Mouse (Mus musculus) ovary, postnatal 36 days (tissue): ENCODE results near the gene Nucks1.

Experiments used
- DNase-seq: peaks from one replicate; pipeline ENCODE4 v3.0.0; 2022; ENCODE audit warnings: low spot score, mixed read lengths

Gene Nucks1

GRCm38 (mm10) chr1:131965818-131966217 lies 55.5 kb downstream of the Nucks1 start:
- DNase-seq: no peak

DNA sequence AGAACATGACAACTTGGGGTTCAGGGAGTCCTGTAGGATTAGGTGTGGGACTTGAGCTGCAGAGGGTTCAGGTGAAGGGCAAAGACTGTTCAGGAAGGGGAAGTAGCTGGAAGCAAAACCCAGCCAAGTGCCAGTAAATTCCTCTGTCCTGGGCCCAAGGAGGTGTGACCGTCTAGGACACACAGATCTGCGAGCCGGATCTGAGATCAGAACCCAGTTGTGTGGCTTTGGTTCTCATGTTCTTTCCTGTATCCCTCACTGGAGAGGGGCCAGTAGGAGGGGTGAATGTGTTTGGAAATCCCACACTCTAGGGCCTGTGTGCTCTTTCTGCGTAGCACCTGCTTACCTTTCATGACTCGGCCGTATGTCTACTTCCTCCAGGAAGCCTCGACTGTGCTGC lies 57.0 kb downstream of the Nucks1 start:
- DNase-seq: no peak

GRCm38 (mm10) chr1:131968556-131968955 lies 58.2 kb downstream of the Nucks1 start:
- no peak for DNase-seq

DNA sequence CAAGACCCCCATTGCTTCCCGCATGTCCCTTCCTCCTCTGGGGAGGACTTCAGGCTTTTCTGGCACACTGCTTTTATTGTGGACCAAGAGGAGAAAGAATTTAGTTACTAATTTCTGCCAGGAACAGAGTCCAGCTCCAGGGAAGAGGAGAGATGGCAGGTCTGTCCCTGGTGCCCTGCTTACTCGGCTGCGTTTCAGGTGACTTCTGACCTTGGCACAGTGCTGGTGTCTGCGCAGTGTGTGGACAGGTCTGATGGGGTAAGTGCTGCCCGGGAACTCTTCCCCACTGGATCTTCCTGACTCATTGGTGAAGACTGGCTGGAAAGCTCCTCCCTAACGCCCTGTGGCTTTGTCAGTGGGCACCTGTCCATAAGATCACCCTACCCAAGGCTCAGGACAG lies 58.6 kb downstream of the Nucks1 start:
- no peak for DNase-seq

GRCm38 (mm10) chr1:131969825-131970224 lies 59.5 kb downstream of the Nucks1 start:
- no peak for DNase-seq

- DNase-seq: no peak
These were observed 60.0 kb downstream of the Nucks1 start for GRCm38 (mm10) chr1:131970322-131970660.

DNA sequence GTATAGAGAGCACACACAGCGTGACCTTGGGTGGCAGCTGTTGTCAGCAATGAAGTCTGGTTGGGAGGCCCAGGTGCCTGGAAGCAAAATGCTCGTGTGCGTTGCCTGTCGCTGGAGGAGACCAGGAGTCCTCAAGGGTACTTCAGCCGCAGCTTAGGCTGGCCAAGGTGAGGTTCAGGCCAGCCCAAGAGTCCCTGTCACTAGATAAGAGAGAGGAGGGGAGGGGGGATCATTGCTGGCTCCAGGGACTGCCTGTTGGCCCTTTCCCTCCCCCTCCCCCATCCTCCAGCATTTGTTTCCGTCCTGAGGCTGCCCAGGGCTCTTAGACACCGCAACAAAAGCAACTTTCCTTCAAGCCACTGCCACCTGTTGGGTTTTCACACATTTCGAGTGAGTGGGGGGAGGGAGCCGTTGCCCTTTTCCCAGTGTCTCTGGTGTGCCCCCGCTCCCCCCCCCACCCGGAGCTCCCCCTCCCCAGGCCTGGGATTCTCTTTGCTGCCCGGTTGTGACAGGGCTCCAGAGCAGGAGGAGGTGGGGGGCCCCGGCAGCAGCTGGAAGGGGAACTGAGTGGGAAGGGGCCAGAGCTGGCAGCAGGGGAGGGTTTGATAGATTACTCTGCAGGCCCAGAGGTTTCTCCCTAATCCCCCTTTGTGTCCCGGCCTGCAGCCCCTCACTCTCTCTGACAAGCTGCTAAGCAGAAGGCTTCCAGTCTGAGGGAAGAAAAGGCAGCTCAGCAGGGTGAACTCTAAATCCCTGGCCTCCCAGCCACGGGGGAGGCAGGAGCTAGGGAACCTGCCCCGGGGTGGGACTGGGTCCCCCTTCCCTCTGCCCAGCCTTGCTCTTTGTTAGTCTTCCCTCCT lies 60.6 kb downstream of the Nucks1 start:
- no peak for DNase-seq

GRCm38 (mm10) chr1:131971771-131972497 lies 61.6 kb downstream of the Nucks1 start:
- DNase-seq: no peak

- no peak for DNase-seq
These were observed 62.4 kb downstream of the Nucks1 start for GRCm38 (mm10) chr1:131972498-131973334.

DNA sequence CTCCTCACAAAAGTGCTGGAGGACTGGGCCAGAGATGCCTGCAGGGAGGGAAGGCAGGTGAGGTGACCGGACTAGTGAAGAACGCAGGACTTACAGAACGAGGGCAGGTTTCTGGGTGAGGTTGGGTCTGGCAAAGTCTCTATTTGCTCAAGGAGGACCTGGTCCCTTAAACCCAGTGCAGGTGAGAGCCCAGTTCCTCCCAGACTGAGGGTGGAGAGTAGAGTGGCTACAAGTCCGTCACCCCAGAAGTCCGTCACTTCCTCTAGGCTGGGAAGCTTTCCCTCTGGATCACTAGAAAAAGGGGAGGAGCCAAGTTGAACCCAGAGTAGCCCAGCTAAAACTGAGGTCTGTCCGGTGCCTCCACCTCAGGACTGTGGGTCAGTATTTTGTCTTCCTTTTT lies 63.7 kb downstream of the Nucks1 start:
- no peak for DNase-seq

- no peak for DNase-seq
These were observed 66.6 kb downstream of the Nucks1 start for GRCm38 (mm10) chr1:131976886-131977285.

- peak; percentile 33 for DNase-seq
These were observed 70.1 kb downstream of the Nucks1 start for GRCm38 (mm10) chr1:131980471-131980870.

- peak; percentile 72 for DNase-seq
These were observed 71.2 kb downstream of the Nucks1 start for GRCm38 (mm10) chr1:131981378-131982013.

DNA sequence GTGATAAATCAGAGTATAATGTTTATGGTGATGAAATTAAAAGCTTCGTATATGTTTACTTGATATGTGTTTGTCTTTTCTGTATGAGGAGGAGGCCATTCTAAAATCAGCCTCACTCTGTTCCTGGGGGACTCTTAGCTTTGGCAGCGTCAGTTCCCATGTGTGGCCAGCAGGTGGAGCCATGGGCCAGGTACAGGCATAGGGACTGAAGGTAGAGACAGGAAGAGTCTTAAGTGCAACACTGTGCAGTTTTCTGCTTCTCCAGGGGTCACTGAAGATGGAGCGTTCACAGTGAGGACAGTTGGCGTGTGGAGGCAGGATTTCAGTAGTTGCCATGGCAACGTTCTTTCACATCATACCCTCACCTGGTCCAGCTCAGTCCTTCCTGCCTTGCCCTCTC lies 72.6 kb downstream of the Nucks1 start:
- DNase-seq: peak; percentile 77

DNA sequence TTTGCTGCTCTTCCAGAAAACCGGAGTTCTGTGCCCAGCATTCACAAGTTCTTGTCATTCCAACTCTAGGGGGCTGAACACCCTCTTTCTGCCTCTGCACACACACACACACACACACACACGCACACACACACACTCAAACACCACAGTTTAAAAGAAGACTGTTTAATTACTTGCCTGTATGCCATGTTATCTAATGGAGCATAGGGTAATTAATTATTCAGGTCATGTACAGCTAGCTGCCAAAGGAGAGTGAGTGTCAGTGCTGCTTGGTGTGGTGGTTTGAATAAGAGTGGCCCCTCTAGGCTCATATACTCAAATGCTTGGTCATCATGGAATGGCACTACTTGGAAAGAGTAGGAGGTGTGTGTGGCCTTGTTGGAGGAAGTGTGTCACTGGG lies 73.5 kb downstream of the Nucks1 start:
- no peak for DNase-seq
